Mouse (Mus musculus): Measurements from ENCODE around the gene H2-Eb2.

- TF ChIP-seq POLR2A (IDR thresholded peaks at IDR 0.05; ENCODE audit: control insufficient read depth, low read depth, low read length) (no peak), CTCF (IDR thresholded peaks at IDR 0.05; ENCODE audit: control insufficient read depth, insufficient read depth, insufficient replicate concordance, low read depth, low read length) (no peak)
Measured at GRCm38 (mm10) chr17:34306407-34306806, 19.1 kb upstream of the H2-Eb2 start.

Measured in testis, adult 2 months (tissue).